Mouse (Mus musculus): ENCODE results near the gene Ankrd13c.
"Not testable (repeated sequence)": the region's sequence is repeated elsewhere in the genome, so short reads cannot be mapped to it uniquely, and the experiment has no call there.

DNA sequence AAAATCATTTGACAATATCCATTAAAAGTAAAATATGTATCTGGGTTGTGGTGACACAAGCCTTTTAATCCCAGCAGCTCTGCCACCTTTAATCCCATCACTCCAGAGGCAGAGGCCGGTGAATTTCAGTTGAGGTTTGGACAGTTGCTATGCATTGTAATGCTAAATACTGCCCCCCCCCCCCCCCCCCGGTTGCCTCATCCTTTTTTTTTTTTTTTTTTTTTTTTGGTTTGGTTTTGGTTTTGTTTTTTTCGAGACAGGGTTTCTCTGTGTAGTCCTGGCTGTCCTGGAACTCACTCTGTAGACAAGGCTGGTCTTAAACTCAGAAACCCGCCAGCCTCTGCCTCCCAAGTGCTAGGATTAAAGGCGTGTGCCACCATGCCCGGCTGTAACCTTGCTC lies 13.8 kb upstream of the Ankrd13c start:
- TF ChIP-seq CTCF (IDR thresholded peaks at IDR 0.05; ENCODE audit: low read depth); EP300 (optimal IDR thresholded peaks at IDR 0.05): not testable (repeated sequence)

Measured in stomach, postnatal 0 days (tissue).